Mouse (Mus musculus) right cerebral cortex, postnatal 10 days (tissue): ENCODE measurements around the gene Anapc4.
A peak's percentile ranks its signal among the peaks of the same experiment; 100 is the strongest.

Source experiments
- DNase-seq, 2 experiments: peaks; one replicate each; pipeline ENCODE4 v3.0.0; 2021; ENCODE audit warnings: low spot score in 2 of 2

Gene Anapc4

GRCm38 (mm10) chr5:52833761-52834274, at the start of gene Anapc4:
Gene Anapc4 (plus strand): TSS chr5:52834012.
- peak; percentile 99 to 100 for DNase-seq

- no peak for DNase-seq
Measured at GRCm38 (mm10) chr5:52786556-52787322, 47.1 kb upstream of the Anapc4 start.

GRCm38 (mm10) chr5:52793230-52793629, 40.6 kb upstream of the Anapc4 start:
- DNase-seq, result no peak

GRCm38 (mm10) chr5:52794109-52794508, 39.7 kb upstream of the Anapc4 start:
- DNase-seq, result no peak

- DNase-seq, result no peak
Measured at GRCm38 (mm10) chr5:52799274-52799985, 34.4 kb upstream of the Anapc4 start.

GRCm38 (mm10) chr5:52805801-52806200, 28.0 kb upstream of the Anapc4 start:
- DNase-seq, result no peak

- no peak for DNase-seq
Measured at GRCm38 (mm10) chr5:52806349-52806748, 27.5 kb upstream of the Anapc4 start.

GRCm38 (mm10) chr5:52807030-52807429, 26.8 kb upstream of the Anapc4 start:
- DNase-seq, result no peak

GRCm38 (mm10) chr5:52810446-52810845, 23.4 kb upstream of the Anapc4 start:
- DNase-seq, result no peak

GRCm38 (mm10) chr5:52811056-52811455, 22.8 kb upstream of the Anapc4 start:
- DNase-seq, result no peak

- DNase-seq, result no peak
Measured at GRCm38 (mm10) chr5:52812456-52812855, 21.4 kb upstream of the Anapc4 start.

GRCm38 (mm10) chr5:52813312-52813711, 20.5 kb upstream of the Anapc4 start:
- DNase-seq, result no peak

GRCm38 (mm10) chr5:52818676-52819075, 15.1 kb upstream of the Anapc4 start:
- no peak for DNase-seq

- DNase-seq, result peak; percentile 51 to 66
Measured at GRCm38 (mm10) chr5:52821691-52822090, 12.1 kb upstream of the Anapc4 start.

GRCm38 (mm10) chr5:52827923-52828322, 5.9 kb upstream of the Anapc4 start:
- DNase-seq, result no peak

- DNase-seq, result no peak
Measured at GRCm38 (mm10) chr5:52833005-52833404, 807 bp upstream of the Anapc4 start.

GRCm38 (mm10) chr5:52834386-52834785, 574 bp downstream of the Anapc4 start:
- DNase-seq, result no peak

- DNase-seq, result no peak
Measured at GRCm38 (mm10) chr5:52844319-52844718, 10.5 kb downstream of the Anapc4 start.

- no peak for DNase-seq
Measured at GRCm38 (mm10) chr5:52855727-52856126, 21.9 kb downstream of the Anapc4 start.

GRCm38 (mm10) chr5:52864446-52864845, 30.6 kb downstream of the Anapc4 start:
- DNase-seq, result no peak

GRCm38 (mm10) chr5:52865825-52866224, 32.0 kb downstream of the Anapc4 start:
- DNase-seq, result no peak

GRCm38 (mm10) chr5:52866361-52867155, 32.7 kb downstream of the Anapc4 start:
- DNase-seq, result no peak
